24 mouse cellular contexts compared by ENCODE assay signal in the genomic region with DNA sequence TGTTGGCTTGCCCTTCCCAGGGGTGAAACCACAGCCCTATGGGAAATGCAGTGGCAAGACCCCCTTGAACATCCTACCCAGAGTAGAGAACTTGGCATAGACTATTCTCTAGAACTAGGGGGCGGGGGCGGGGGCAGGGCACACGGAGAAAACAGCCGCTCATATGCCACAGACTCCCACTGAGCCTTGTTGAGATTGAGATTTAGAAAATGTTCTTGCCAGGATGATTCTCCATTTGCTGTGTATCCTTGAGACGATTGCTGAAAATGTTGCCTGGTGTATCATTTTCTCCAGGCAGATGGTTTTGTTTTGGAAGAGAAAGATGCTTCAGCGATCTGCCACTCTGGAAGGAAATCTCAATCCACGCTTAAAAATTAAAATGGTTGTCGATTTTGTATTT. TPM values are rescaled to one million over a fixed set of nuclear protein-coding genes. Genes with fewer than 3 reads are reported as not detected.
DNase-seq lines count a peak whose midpoint lies in the region; ATAC-seq and TF ChIP-seq lines count a peak whose summit lies in the region.
"Had no signal": no experiment of that assay in that cellular context is flagged by ENCODE, and none has a peak within 500 bp of the region (broad histone marks: within the 10 kb centered on the region; RNA-seq: fewer than 3 reads in every experiment).

No protein-coding gene starts in this region.

- no peak overlapping the region for H3K9ac ChIP-seq in heart, embryonic 15.5 days
- no peak overlapping the region for H3K9ac ChIP-seq in liver, adult 2 months (ENCODE audit: low read depth, low read length)
- no peak overlapping the region for H3K9ac ChIP-seq in liver, embryonic 11.5 days (ENCODE audit: low read depth, low read length)
- H3K9ac ChIP-seq: limb, embryonic 15.5 days had no signal

- 81% methylated on average over 8 of the region's 8 CpGs for WGBS in heart, embryonic 15.5 days
- whole genome bisulfite sequencing in liver, adult 2 months: 78% methylated on average over 8 of the region's 8 CpGs
- WGBS in liver, embryonic 11.5 days: 80% methylated on average over 8 of the region's 8 CpGs

- H3K36me3 ChIP-seq in heart, embryonic 15.5 days: no peaks in the 10 kb centered on the region
- no peaks in the 10 kb centered on the region for H3K36me3 ChIP-seq in liver, adult 2 months (ENCODE audit: control insufficient read depth, insufficient read depth, low read length)
- H3K36me3 ChIP-seq in liver, embryonic 11.5 days (ENCODE audit: control insufficient read depth, insufficient read depth, low read length): no peaks in the 10 kb centered on the region
- H3K36me3 ChIP-seq: limb, embryonic 15.5 days; midbrain, embryonic 10.5 days had no signal

- H3K27ac ChIP-seq in heart, embryonic 15.5 days: no peak overlapping the region
- H3K27ac ChIP-seq in liver, adult 2 months (replicated peaks; ENCODE audit: insufficient read depth, low read depth, low read length): no peak overlapping the region
- H3K27ac ChIP-seq in liver, embryonic 11.5 days (ENCODE audit: low read depth, low read length): no peak overlapping the region
- H3K27ac ChIP-seq: heart, adult 2 months; limb, embryonic 15.5 days; macrophage; midbrain, embryonic 10.5 days had no signal

- no peaks in the 10 kb centered on the region for H3K4me1 ChIP-seq in heart, embryonic 15.5 days (replicated peaks)
- no peaks in the 10 kb centered on the region for H3K4me1 ChIP-seq in liver, adult 2 months (ENCODE audit: control insufficient read depth, insufficient read depth, low read length)
- H3K4me1 ChIP-seq in liver, embryonic 11.5 days (replicated peaks; ENCODE audit: control insufficient read depth, insufficient read depth, low read length): no peaks in the 10 kb centered on the region
- H3K4me1 ChIP-seq: limb, embryonic 15.5 days; midbrain, embryonic 10.5 days had no signal

- H3K27me3 ChIP-seq in heart, embryonic 15.5 days: no peaks in the 10 kb centered on the region
- no peaks in the 10 kb centered on the region for H3K27me3 ChIP-seq in liver, adult 2 months (ENCODE audit: control insufficient read depth, insufficient read depth, low read length)
- no peaks in the 10 kb centered on the region for H3K27me3 ChIP-seq in liver, embryonic 11.5 days (replicated peaks; ENCODE audit: control insufficient read depth, insufficient read depth, low read length)
- H3K27me3 ChIP-seq: limb, embryonic 15.5 days had no signal

- H3K4me2 ChIP-seq in heart, embryonic 15.5 days: 0 out of 2 replicates have a peak overlapping the region, but pooled peaks have one; percentile 10
- H3K4me2 ChIP-seq in liver, embryonic 11.5 days: no peak overlapping the region
- H3K4me2 ChIP-seq: limb, embryonic 15.5 days had no signal

- TF ChIP-seq POLR2A in liver, adult 2 months (IDR thresholded peaks at IDR 0.05; ENCODE audit: extremely low read depth, insufficient read depth, low read length): no peak

- H3K4me3 ChIP-seq in heart, embryonic 15.5 days: no peak overlapping the region
- peak overlapping the region; percentile 5; the same call in 1 of the 2 replicates for H3K4me3 ChIP-seq in liver, adult 2 months (ENCODE audit: insufficient read depth, low read depth, low read length)
- H3K4me3 ChIP-seq in liver, embryonic 11.5 days (ENCODE audit: low read depth, low read length): no peak overlapping the region
- H3K4me3 ChIP-seq: heart, adult 2 months; limb, embryonic 15.5 days; midbrain, embryonic 10.5 days had no signal

- DNase-seq in heart, postnatal 4 days: no peak
- DNase-seq in liver, adult 2 months (ENCODE audit: extremely low read depth, low read depth, low spot score): no peak
- DNase-seq in liver, embryonic 11.5 days (ENCODE audit: low spot score): no peak
- peak; percentile 20 for DNase-seq in right cerebral cortex, adult 18-20 months
- no peak for DNase-seq in right cerebral cortex, postnatal 36 days (ENCODE audit: low spot score in 2 of 2)
- peak; percentile 43 for DNase-seq in telencephalon, adult 2 months (ENCODE audit: low read depth, low spot score)
- DNase-seq: cerebellum, adult 18-20 months; cerebellum, postnatal 25 days; embryo, embryonic 11 days; gastrocnemius, postnatal 14 days; heart, adult 2 months; kidney, adult 18-20 months; kidney, postnatal 4 days; thymus, postnatal 25 days had no signal

- ATAC-seq in heart, embryonic 15.5 days (replicated peaks; ENCODE audit: insufficient number of reproducible peaks, insufficient read depth, low FRiP score, low read depth): no peak
- no peak for ATAC-seq in liver, embryonic 11.5 days (replicated peaks; ENCODE audit: low FRiP score)

- TF ChIP-seq CTCF in liver, adult 2 months (IDR thresholded peaks at IDR 0.05; ENCODE audit: low read depth, low read length): no peak

- no peaks in the 10 kb centered on the region for H3K79me2 ChIP-seq in liver, adult 2 months (ENCODE audit: control insufficient read depth, insufficient read depth, low read length)

- no peaks in the 10 kb centered on the region for H3K9me3 ChIP-seq in heart, embryonic 15.5 days (replicated peaks)
- H3K9me3 ChIP-seq in liver, embryonic 11.5 days (ENCODE audit: control insufficient read depth, low read length): no peaks in the 10 kb centered on the region
- H3K9me3 ChIP-seq: limb, embryonic 15.5 days; midbrain, embryonic 10.5 days had no signal

RNA-seq across cellular contexts. Expression of a gene that starts 40.4 kb away (rescaled TPM):
- polyA plus RNA-seq in heart, embryonic 15.5 days (2015; fragmentation: Nextera tagmentation; extraction: Ambion mirVana): 329 and 410 TPM in 2 replicates
- total RNA-seq in heart, postnatal 4 days (2021): 100 to 1,000 TPM; 459 to 475 TPM
- 143 and 144 TPM in 2 replicates for total RNA-seq in liver, adult 2 months (2014; rRNA removed)
- 125 and 132 TPM in 2 replicates for polyA plus RNA-seq in liver, adult 2 months (2012; rRNA removed)
- 228 and 234 TPM in 2 replicates for polyA plus RNA-seq in liver, embryonic 11.5 days (2014; fragmentation: Nextera tagmentation; extraction: Ambion mirVana)

RNA-seq across cellular contexts. Expression of a gene that starts 44.3 kb away (rescaled TPM):
- not detected in 2 replicates for polyA plus RNA-seq in heart, embryonic 15.5 days (2015; fragmentation: Nextera tagmentation; extraction: Ambion mirVana)
- not detected for total RNA-seq in heart, postnatal 4 days (2021)
- total RNA-seq in liver, adult 2 months (2014; rRNA removed): 0.09 TPM in 1 of 2 replicates, not detected in the other
- 0.02 TPM in 1 of 2 replicates, not detected in the other for polyA plus RNA-seq in liver, adult 2 months (2012; rRNA removed)
- polyA plus RNA-seq in liver, embryonic 11.5 days (2014; fragmentation: Nextera tagmentation; extraction: Ambion mirVana): not detected in 2 replicates
- total RNA-seq: adrenal gland, adult 18-20 months; gastrocnemius, postnatal 14 days; heart, adult 2 months; layer of hippocampus, postnatal 36 days; neutrophil, adult 5-6 weeks had no signal
- polyA plus RNA-seq: C2C12; embryonic facial prominence, embryonic 14.5 days; heart, embryonic 16.5 days; limb, embryonic 15.5 days had no signal

Comparison
In these comparisons a context has a peak if more than half of its experiments do, and no peak if none do; other contexts are left out.
1. DNase-seq: peak in right cerebral cortex, adult 18-20 months (single experiment) and telencephalon, adult 2 months (single experiment); none in heart, postnatal 4 days (single experiment), liver, adult 2 months (single experiment), liver, embryonic 11.5 days (single experiment) and right cerebral cortex, postnatal 36 days (0 of 2).